Mouse (Mus musculus): ENCODE measurements around the gene Iqschfp. TPM values are rescaled to one million over a fixed set of nuclear protein-coding genes. Genes with fewer than 3 reads are reported as not detected.
A peak's percentile ranks its signal among the peaks of the same experiment; 100 is the strongest.

Gene Iqschfp
- polyA plus RNA-seq, 1 experiment from 2014 or later = 2.3 TPM

GRCm38 (mm10) chr3:68493170-68493585 lies 601.1 kb downstream of the Iqschfp start:
- Histone ChIP-seq H3K27ac (peak overlapping the region; percentile 68), H3K4me3 (peak overlapping the region; percentile 65), H3K9ac (peak overlapping the region; percentile 78), H3K4me2 (peak overlapping the region; percentile 99), H3K27me3 (peaks cover 24% of the 10 kb centered on the region), H3K4me1 (peaks cover 19% of the 10 kb centered on the region), H3K36me3 (ENCODE audit: poor library complexity, severe bottlenecking) (no peaks in the 10 kb centered on the region), H3K9me3 (replicated peaks) (no peaks in the 10 kb centered on the region)
- WGBS = 3% methylated on average over 12 of the region's 12 CpGs
- no peak for ATAC-seq

- peak; percentile 85 for ATAC-seq
- H3K36me3 ChIP-seq (ENCODE audit: poor library complexity, severe bottlenecking) = no peaks in the 10 kb centered on the region
- peak overlapping the region; percentile 78 for H3K9ac ChIP-seq
- peaks cover 24% of the 10 kb centered on the region for H3K27me3 ChIP-seq
- peak overlapping the region; percentile 68 for H3K27ac ChIP-seq
- no peaks in the 10 kb centered on the region for H3K9me3 ChIP-seq (replicated peaks)
- peak overlapping the region; percentile 65 for H3K4me3 ChIP-seq
- H3K4me1 ChIP-seq = peaks cover 19% of the 10 kb centered on the region
- WGBS = 2% methylated on average over 44 of the region's 70 CpGs
- H3K4me2 ChIP-seq = peak overlapping the region; percentile 99
Measured at GRCm38 (mm10) chr3:68493586-68494295, 601.7 kb downstream of the Iqschfp start.

- peak; percentile 41 for ATAC-seq
- H3K4me3 ChIP-seq = peak overlapping the region; percentile 65
- peak overlapping the region; percentile 54; the same call in 1 of the 2 replicates for H3K27ac ChIP-seq
- H3K9ac ChIP-seq = peak overlapping the region; percentile 78
- peaks cover 24% of the 10 kb centered on the region for H3K27me3 ChIP-seq
- no peaks in the 10 kb centered on the region for H3K9me3 ChIP-seq (replicated peaks)
- peaks cover 19% of the 10 kb centered on the region for H3K4me1 ChIP-seq
- WGBS = under 1% methylated on average over 66 of the region's 68 CpGs
- H3K36me3 ChIP-seq (ENCODE audit: poor library complexity, severe bottlenecking) = no peaks in the 10 kb centered on the region
- H3K4me2 ChIP-seq = peak overlapping the region; percentile 99
Measured at GRCm38 (mm10) chr3:68494296-68495095, 602.5 kb downstream of the Iqschfp start.

- Histone ChIP-seq H3K4me1 (peaks cover 19% of the 10 kb centered on the region), H3K4me2 (peak overlapping the region; percentile 99), H3K9ac (peak overlapping the region; percentile 78), H3K27ac (no peak overlapping the region), H3K27me3 (peaks cover 24% of the 10 kb centered on the region), H3K36me3 (ENCODE audit: poor library complexity, severe bottlenecking) (no peaks in the 10 kb centered on the region), H3K9me3 (replicated peaks) (no peaks in the 10 kb centered on the region), H3K4me3 (peak overlapping the region; percentile 65)
- ATAC-seq = peak; percentile 54
- WGBS = under 1% methylated on average over 33 of the region's 38 CpGs
Measured at GRCm38 (mm10) chr3:68495096-68495735, 603.2 kb downstream of the Iqschfp start.

- Histone ChIP-seq H3K9me3 (replicated peaks) (no peaks in the 10 kb centered on the region), H3K4me2 (peak overlapping the region; percentile 99), H3K27me3 (peaks cover 24% of the 10 kb centered on the region), H3K27ac (no peak overlapping the region), H3K36me3 (ENCODE audit: poor library complexity, severe bottlenecking) (no peaks in the 10 kb centered on the region), H3K4me1 (peaks cover 19% of the 10 kb centered on the region), H3K9ac (peak overlapping the region; percentile 78), H3K4me3 (peak overlapping the region; percentile 65)
- under 1% methylated on average over 9 of the region's 9 CpGs for WGBS
- ATAC-seq = no peak
Measured at GRCm38 (mm10) chr3:68495736-68496242, 603.8 kb downstream of the Iqschfp start.

GRCm38 (mm10) chr3:68496513-68496912 lies 604.5 kb downstream of the Iqschfp start:
- 69% methylated on average over 6 of the region's 6 CpGs for WGBS
- no peaks in the 10 kb centered on the region for H3K9me3 ChIP-seq (replicated peaks)
- no peaks in the 10 kb centered on the region for H3K36me3 ChIP-seq (ENCODE audit: poor library complexity, severe bottlenecking)
- peak overlapping the region; percentile 99 for H3K4me2 ChIP-seq
- no peak for ATAC-seq
- peaks cover 18% of the 10 kb centered on the region for H3K27me3 ChIP-seq
- H3K4me1 ChIP-seq = peaks cover 19% of the 10 kb centered on the region
- peak overlapping the region; percentile 65; the same call in 1 of the 2 replicates for H3K4me3 ChIP-seq
- H3K27ac ChIP-seq = no peak overlapping the region
- H3K9ac ChIP-seq = no peak overlapping the region

- no peak for ATAC-seq
- Histone ChIP-seq H3K4me2 (no peak overlapping the region), H3K4me3 (no peak overlapping the region), H3K27ac (no peak overlapping the region), H3K36me3 (ENCODE audit: poor library complexity, severe bottlenecking) (no peaks in the 10 kb centered on the region), H3K9me3 (replicated peaks) (no peaks in the 10 kb centered on the region), H3K4me1 (peaks cover 11% of the 10 kb centered on the region), H3K9ac (no peak overlapping the region), H3K27me3 (no peaks in the 10 kb centered on the region; the same call in 1 of the 2 replicates)
- 91% methylated on average over 6 of the region's 6 CpGs for WGBS
Measured at GRCm38 (mm10) chr3:68499532-68500152, 607.6 kb downstream of the Iqschfp start.

- no peak for ATAC-seq
- H3K9me3 ChIP-seq (replicated peaks) = no peaks in the 10 kb centered on the region
- no peaks in the 10 kb centered on the region for H3K4me1 ChIP-seq
- WGBS = 91% methylated on average over 3 of the region's 3 CpGs
- H3K4me3 ChIP-seq = no peak overlapping the region
- H3K4me2 ChIP-seq = no peak overlapping the region
- no peaks in the 10 kb centered on the region for H3K27me3 ChIP-seq
- H3K27ac ChIP-seq = no peak overlapping the region
- no peaks in the 10 kb centered on the region for H3K36me3 ChIP-seq (ENCODE audit: poor library complexity, severe bottlenecking)
- H3K9ac ChIP-seq = no peak overlapping the region
Measured at GRCm38 (mm10) chr3:68504838-68505237, 612.8 kb downstream of the Iqschfp start.

GRCm38 (mm10) chr3:68506769-68507318 lies 614.8 kb downstream of the Iqschfp start:
- Histone ChIP-seq H3K27ac (no peak overlapping the region), H3K27me3 (no peaks in the 10 kb centered on the region), H3K36me3 (ENCODE audit: poor library complexity, severe bottlenecking) (no peaks in the 10 kb centered on the region), H3K9ac (no peak overlapping the region), H3K4me3 (no peak overlapping the region), H3K4me1 (no peaks in the 10 kb centered on the region), H3K9me3 (replicated peaks) (no peaks in the 10 kb centered on the region), H3K4me2 (no peak overlapping the region)
- ATAC-seq = no peak
- WGBS = 76% methylated on average over 7 of the region's 7 CpGs

- Histone ChIP-seq H3K27me3 (no peaks in the 10 kb centered on the region; the same call in 1 of the 2 replicates), H3K4me1 (peaks cover 16% of the 10 kb centered on the region), H3K9me3 (replicated peaks) (no peaks in the 10 kb centered on the region), H3K4me2 (no peak overlapping the region), H3K9ac (no peak overlapping the region), H3K27ac (no peak overlapping the region), H3K4me3 (no peak overlapping the region), H3K36me3 (ENCODE audit: poor library complexity, severe bottlenecking) (no peaks in the 10 kb centered on the region)
- WGBS = 72% methylated on average over 6 of the region's 6 CpGs
- no peak for ATAC-seq
Measured at GRCm38 (mm10) chr3:68508629-68509028, 616.6 kb downstream of the Iqschfp start.

- Histone ChIP-seq H3K27me3 (no peaks in the 10 kb centered on the region; the same call in 1 of the 2 replicates), H3K36me3 (ENCODE audit: poor library complexity, severe bottlenecking) (no peaks in the 10 kb centered on the region), H3K27ac (no peak overlapping the region), H3K9me3 (replicated peaks) (no peaks in the 10 kb centered on the region), H3K4me1 (peaks cover 23% of the 10 kb centered on the region), H3K4me3 (no peak overlapping the region), H3K9ac (no peak overlapping the region), H3K4me2 (no peak overlapping the region)
- WGBS = 69% methylated on average over 5 of the region's 5 CpGs
- no peak for ATAC-seq
Measured at GRCm38 (mm10) chr3:68510872-68511271, 618.8 kb downstream of the Iqschfp start.

Data from forebrain, embryonic 13.5 days (tissue).